Mouse (Mus musculus) liver, embryonic 14.5 days (tissue): Measurements from ENCODE around the gene Tada2a.

ENCODE experiments used
- CTCF ChIP-seq: IDR thresholded peaks from 2 replicates; pipeline ENCODE4 v1.5.1; 2016; ENCODE audit warnings: antibody characterized with exemption, low read depth, control low read depth
- EP300 ChIP-seq: IDR thresholded peaks from 2 replicates; pipeline ENCODE4 v1.6.1; 2016; ENCODE audit warnings: antibody characterized with exemption, low read depth

DNA sequence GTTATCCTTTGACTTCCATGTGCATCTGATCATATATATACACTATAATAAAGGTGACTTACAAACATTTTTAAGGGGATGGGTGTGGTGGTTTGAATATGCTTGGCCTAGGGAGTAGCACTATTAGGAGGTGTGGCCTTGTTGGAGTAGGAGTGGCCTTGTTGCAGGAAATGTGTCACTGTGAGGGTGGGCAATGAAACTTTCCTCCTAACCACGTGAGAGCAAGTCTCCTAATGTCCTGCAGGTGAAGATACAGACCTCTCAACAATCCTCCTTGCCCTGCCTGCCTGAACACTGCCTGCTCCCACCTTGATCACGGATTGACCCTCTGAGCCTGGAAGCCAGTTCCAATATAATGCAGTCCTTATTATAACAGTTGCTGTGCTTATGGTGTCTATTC, 22.3 kb downstream of the Tada2a start:
- no peak for TF ChIP-seq CTCF
- TF ChIP-seq EP300 = no peak
